ENCODE assay signal across 15 mouse cellular contexts in the genomic region with DNA sequence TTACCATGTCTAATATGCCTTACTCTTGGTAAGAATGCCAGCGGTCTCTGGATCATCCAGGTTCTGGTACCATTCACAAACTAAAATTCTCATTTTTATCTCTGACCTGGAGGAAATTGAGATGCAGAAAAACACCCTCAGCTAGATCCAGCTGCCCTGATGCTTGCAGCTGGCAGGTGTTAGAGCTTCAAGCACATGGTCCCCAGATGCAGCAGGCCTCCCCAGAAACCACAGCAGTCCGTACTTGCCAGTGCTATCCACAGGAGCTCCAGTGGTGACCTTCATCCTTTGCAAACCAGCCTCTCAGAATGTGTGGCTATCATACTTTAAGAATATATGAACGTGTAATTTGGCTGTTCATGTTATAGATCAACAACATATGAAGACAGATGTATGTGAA.
"Had no signal": no experiment of that assay in that cellular context is flagged by ENCODE, and none has a peak within 500 bp of the region (broad histone marks: within the 10 kb centered on the region; RNA-seq: fewer than 3 reads in every experiment).

No protein-coding gene starts in this region.

- H3K36me3 ChIP-seq: limb, embryonic 15.5 days; midbrain, embryonic 10.5 days; midbrain, embryonic 13.5 days had no signal

- H3K27ac ChIP-seq: kidney, postnatal 0 days; limb, embryonic 15.5 days; liver, embryonic 14.5 days; macrophage; midbrain, embryonic 10.5 days; midbrain, embryonic 13.5 days had no signal

- H3K4me1 ChIP-seq: limb, embryonic 15.5 days had no signal

- H3K9ac ChIP-seq: limb, embryonic 15.5 days; liver, embryonic 14.5 days; liver, postnatal 0 days; lung, embryonic 14.5 days; midbrain, embryonic 13.5 days had no signal

- H3K27me3 ChIP-seq: limb, embryonic 15.5 days; midbrain, embryonic 13.5 days had no signal

- H3K4me3 ChIP-seq: limb, embryonic 15.5 days; midbrain, embryonic 10.5 days; midbrain, embryonic 13.5 days; myocyte had no signal

- H3K9me3 ChIP-seq: limb, embryonic 15.5 days; midbrain, embryonic 10.5 days; midbrain, embryonic 13.5 days had no signal

- DNase-seq: left cerebral cortex, postnatal 4 days; liver, postnatal 0 days; lung, embryonic 14.5 days; right cerebral cortex, postnatal 14 days; spleen, adult 18-20 months; thymus, adult 18-20 months; thymus, postnatal 36 days had no signal

- H3K4me2 ChIP-seq: limb, embryonic 15.5 days; liver, embryonic 11.5 days; lung, embryonic 14.5 days; midbrain, embryonic 13.5 days had no signal
